Comparison of ENCODE assay signal across 8 mouse cellular contexts in genomic region chr5:140830314-140831063, GRCm38 (mm10). TPM values are rescaled to one million over a fixed set of nuclear protein-coding genes. Genes with fewer than 3 reads are reported as not detected.
DNase-seq lines count a peak whose midpoint lies in the region; ATAC-seq and TF ChIP-seq lines count a peak whose summit lies in the region.

Gene Gna12 (minus strand): TSS chr5:140830431.

- no peak for TF ChIP-seq EP300 in CH12.LX (IDR thresholded peaks at IDR 0.05; ENCODE audit: low read length)

- TF ChIP-seq CTCF in CH12.LX (conservative IDR thresholded peaks at IDR 0.05 in 1 of 2, IDR thresholded peaks at IDR 0.05 in 1 of 2; ENCODE audit: low read depth in 2 of 2, low read length in 2 of 2): no peak

- no peak for TF ChIP-seq POLR2A in CH12.LX (IDR thresholded peaks at IDR 0.05; ENCODE audit: low read depth, low read length)

- peak within 1 kb of the TSS; percentile 53 to 70 (median 65) for H3K4me3 ChIP-seq in CH12.LX (replicated peaks in 1 of 3; ENCODE audit: low read depth in 2 of 3, low read length in 2 of 3, poor library complexity in 1 of 3)
- peak within 1 kb of the TSS; percentile 76 for H3K4me3 ChIP-seq in forebrain, embryonic 11.5 days (ENCODE audit: low read depth, low read length)
- H3K4me3 ChIP-seq in heart, embryonic 16.5 days (ENCODE audit: low read length): peak within 1 kb of the TSS; percentile 89
- peak within 1 kb of the TSS; percentile 84 for H3K4me3 ChIP-seq in liver, embryonic 15.5 days (replicated peaks)
- H3K4me3 ChIP-seq in neural tube, embryonic 12.5 days: peak within 1 kb of the TSS; percentile 75

- no peak for TF ChIP-seq RAD21 in CH12.LX (IDR thresholded peaks at IDR 0.05; ENCODE audit: low read depth, low read length)

- dilution Hi-C loops in CH12.LX (cut with MboI; ENCODE audit: extremely low pct_ligation_motif_present, extremely low pct_unique_long_range_greater_than_20kb, low sequenced_read_pairs): no loop called here

- H3K27me3 ChIP-seq in CH12.LX (replicated peaks): peaks cover 1% of the 10 kb centered on the region
- no peaks in the 10 kb centered on the region for H3K27me3 ChIP-seq in forebrain, embryonic 11.5 days (ENCODE audit: control insufficient read depth, insufficient read depth, low read length)
- no peaks in the 10 kb centered on the region for H3K27me3 ChIP-seq in heart, embryonic 16.5 days (ENCODE audit: control insufficient read depth, insufficient read depth, low read length)
- H3K27me3 ChIP-seq in liver, embryonic 15.5 days: no peaks in the 10 kb centered on the region
- H3K27me3 ChIP-seq in neural tube, embryonic 12.5 days (replicated peaks): no peaks in the 10 kb centered on the region

- peak within 1 kb of the TSS; percentile 74 for H3K4me2 ChIP-seq in CH12.LX (ENCODE audit: insufficient read depth, low read depth, poor library complexity, severe bottlenecking)
- peak within 1 kb of the TSS; percentile 76 for H3K4me2 ChIP-seq in forebrain, embryonic 11.5 days (ENCODE audit: low read depth, low read length, severe bottlenecking)
- peak within 1 kb of the TSS; percentile 70 for H3K4me2 ChIP-seq in heart, embryonic 16.5 days (ENCODE audit: low read depth, low read length)
- peak within 1 kb of the TSS; percentile 99 for H3K4me2 ChIP-seq in liver, embryonic 15.5 days
- peak within 1 kb of the TSS; percentile 94 for H3K4me2 ChIP-seq in neural tube, embryonic 12.5 days (replicated peaks)

- peak; percentile 100 for DNase-seq in CH12.LX (ENCODE audit: extremely low read depth)
- DNase-seq in c-Kit-positive CD71-positive TER-119-negative erythroid progenitor cells, embryonic 14.5 days (ENCODE audit: low read depth): peak; percentile 100
- DNase-seq in forebrain, embryonic 11.5 days (ENCODE audit: low spot score): peak; percentile 98
- DNase-seq in kidney, postnatal 36 days: peak; percentile 97 to 99
- peak; percentile 100 for DNase-seq in telencephalon, adult 2 months (ENCODE audit: low read depth, low spot score)

- H3K79me2 ChIP-seq in CH12.LX (replicated peaks; ENCODE audit: control insufficient read depth, extremely low read depth, insufficient read depth, poor library complexity, severe bottlenecking): no peaks in the 10 kb centered on the region; the same call in 1 of the 2 replicates

- H3K9me3 ChIP-seq in CH12.LX (replicated peaks; ENCODE audit: low read length): no peaks in the 10 kb centered on the region
- no peaks in the 10 kb centered on the region for H3K9me3 ChIP-seq in forebrain, embryonic 11.5 days (ENCODE audit: control insufficient read depth, low read length)
- H3K9me3 ChIP-seq in heart, embryonic 16.5 days (replicated peaks; ENCODE audit: control insufficient read depth, low read length): no peaks in the 10 kb centered on the region
- H3K9me3 ChIP-seq in liver, embryonic 15.5 days (replicated peaks): no peaks in the 10 kb centered on the region
- no peaks in the 10 kb centered on the region for H3K9me3 ChIP-seq in neural tube, embryonic 12.5 days

- ATAC-seq in forebrain, embryonic 11.5 days (replicated peaks; ENCODE audit: low FRiP score): peak; percentile 98
- peak; percentile 97 for ATAC-seq in heart, embryonic 16.5 days (replicated peaks; ENCODE audit: extremely low read depth, insufficient read depth, low FRiP score)
- peak; percentile 96 for ATAC-seq in liver, embryonic 15.5 days (ENCODE audit: insufficient read depth)
- peak; percentile 98 for ATAC-seq in neural tube, embryonic 12.5 days (ENCODE audit: low FRiP score, low read depth)

- H3K9ac ChIP-seq in CH12.LX (ENCODE audit: insufficient read depth, low read depth): peak within 1 kb of the TSS; percentile 18
- peak within 1 kb of the TSS; percentile 80 for H3K9ac ChIP-seq in forebrain, embryonic 11.5 days (ENCODE audit: low read length)
- H3K9ac ChIP-seq in heart, embryonic 16.5 days (ENCODE audit: low read length): peak within 1 kb of the TSS; percentile 90
- peak within 1 kb of the TSS; percentile 78 for H3K9ac ChIP-seq in liver, embryonic 15.5 days
- H3K9ac ChIP-seq in neural tube, embryonic 12.5 days: peak within 1 kb of the TSS; percentile 79

- in situ Hi-C loops in CH12.LX (cut with MboI; ENCODE audit: low pct_ligation_motif_present, low pct_unique_long_range_greater_than_20kb, low sequenced_read_pairs): loop anchor here (25.0 kb wide), 1 partner anchor 1482 kb away; no protein-coding TSS in a partner anchor

- H3K4me1 ChIP-seq in CH12.LX (ENCODE audit: control insufficient read depth in 1 of 2, insufficient read depth in 2 of 2): peaks cover 10 to 27% of the 10 kb centered on the region in 2 experiments
- H3K4me1 ChIP-seq in forebrain, embryonic 11.5 days (replicated peaks; ENCODE audit: control insufficient read depth, insufficient read depth, low read length): peaks cover 12% of the 10 kb centered on the region; the same call in 1 of the 2 replicates
- peaks cover 38% of the 10 kb centered on the region for H3K4me1 ChIP-seq in heart, embryonic 16.5 days (ENCODE audit: control insufficient read depth, insufficient read depth, low read length)
- peaks cover 44% of the 10 kb centered on the region for H3K4me1 ChIP-seq in liver, embryonic 15.5 days (replicated peaks)
- H3K4me1 ChIP-seq in neural tube, embryonic 12.5 days: peaks cover 31% of the 10 kb centered on the region

- peaks cover 0 to 5% of the 10 kb centered on the region in 2 experiments for H3K36me3 ChIP-seq in CH12.LX (replicated peaks in 1 of 2; ENCODE audit: control insufficient read depth in 1 of 2, insufficient read depth in 1 of 2, low read length in 1 of 2)
- no peaks in the 10 kb centered on the region for H3K36me3 ChIP-seq in forebrain, embryonic 11.5 days (ENCODE audit: control insufficient read depth, insufficient read depth, low read length)
- peaks cover under 1% of the 10 kb centered on the region; the same call in 1 of the 2 replicates for H3K36me3 ChIP-seq in heart, embryonic 16.5 days (ENCODE audit: control insufficient read depth, insufficient read depth)
- no peaks in the 10 kb centered on the region for H3K36me3 ChIP-seq in liver, embryonic 15.5 days (replicated peaks)
- no peaks in the 10 kb centered on the region for H3K36me3 ChIP-seq in neural tube, embryonic 12.5 days

- H3K27ac ChIP-seq in CH12.LX (ENCODE audit: insufficient read depth, low read depth): no peak within 1 kb of the TSS
- no peak within 1 kb of the TSS for H3K27ac ChIP-seq in forebrain, embryonic 11.5 days (ENCODE audit: low read depth, low read length)
- H3K27ac ChIP-seq in heart, embryonic 16.5 days (ENCODE audit: low read length): peak within 1 kb of the TSS; percentile 79
- peak within 1 kb of the TSS; percentile 81 for H3K27ac ChIP-seq in liver, embryonic 15.5 days (replicated peaks)
- peak within 1 kb of the TSS; percentile 51 for H3K27ac ChIP-seq in neural tube, embryonic 12.5 days

- 1% methylated on average over 44 of the region's 49 CpGs for WGBS in forebrain, embryonic 11.5 days
- under 1% methylated on average over 49 of the region's 49 CpGs for WGBS in heart, embryonic 16.5 days
- WGBS in liver, embryonic 15.5 days (ENCODE audit: insufficient replicate concordance): under 1% methylated on average over 49 of the region's 49 CpGs
- WGBS in neural tube, embryonic 12.5 days: under 1% methylated on average over 49 of the region's 49 CpGs

TF ChIP-seq in CH12.LX, 34 proteins besides CTCF, POLR2A, EP300 and RAD21:
- TF ChIP-seq MXI1 (IDR thresholded peaks at IDR 0.05; ENCODE audit: low read depth, low read length): no peak
- TF ChIP-seq E2F4 (IDR thresholded peaks at IDR 0.05; ENCODE audit: insufficient replicate concordance, low read depth, low read length): 0 out of 2 replicates have a peak, but pooled peaks have one; percentile 38
- TF ChIP-seq JUN (IDR thresholded peaks at IDR 0.05; ENCODE audit: insufficient read depth, low read depth, low read length): no peak
- peak; percentile 77 for TF ChIP-seq CHD2 (IDR thresholded peaks at IDR 0.05; ENCODE audit: low read length)
- 0 out of 2 replicates have a peak, but pooled peaks have one; percentile 37 for TF ChIP-seq TBP (conservative IDR thresholded peaks at IDR 0.05; ENCODE audit: low read depth, low read length)
- no peak for TF ChIP-seq MYC (IDR thresholded peaks at IDR 0.05; ENCODE audit: low read depth, low read length)
- TF ChIP-seq TCF12 (IDR thresholded peaks at IDR 0.05; ENCODE audit: low read depth, low read length): 0 out of 2 replicates have a peak, but pooled peaks have one; percentile 9
- no peak for TF ChIP-seq MEF2A (IDR thresholded peaks at IDR 0.05; ENCODE audit: borderline replicate concordance, low read depth, low read length)
- peak; percentile 3; the same call in 1 of the 2 replicates for TF ChIP-seq NRF1 (IDR thresholded peaks at IDR 0.05; ENCODE audit: low read depth, low read length)

RNA-seq across cellular contexts. Expression of gene Gna12, which starts in this region (rescaled TPM):
- total RNA-seq in CH12.LX (2012; rRNA removed) (13.8 and 15.8 TPM in 2 replicates), CH12.LX (2014; rRNA removed) (9.9 and 11.5 TPM in 2 replicates)
- polyA plus RNA-seq in CH12.LX (2012; ENCODE audit: insufficient read length, low read depth): 12.9 and 15.4 TPM in 2 replicates
- 49.7 and 58.9 TPM in 2 replicates for polyA plus RNA-seq in forebrain, embryonic 11.5 days (2014; fragmentation: Nextera tagmentation; extraction: Ambion mirVana)
- 7.1 and 11.0 TPM in 2 replicates for polyA plus RNA-seq in heart, embryonic 16.5 days (2015; fragmentation: Nextera tagmentation; extraction: Ambion mirVana)
- polyA plus RNA-seq in liver, embryonic 15.5 days (2015; fragmentation: Nextera tagmentation; extraction: Ambion mirVana): 14.1 and 18.9 TPM in 2 replicates
- polyA plus RNA-seq in neural tube, embryonic 12.5 days (2016; fragmentation: Nextera tagmentation; extraction: Ambion mirVana): 77.6 and 85.3 TPM in 2 replicates

Comparison
In these comparisons a context has a peak if more than half of its experiments do, and no peak if none do; other contexts are left out.
1. H3K27ac ChIP-seq: peak in heart, embryonic 16.5 days (single experiment), liver, embryonic 15.5 days (single experiment) and neural tube, embryonic 12.5 days (single experiment); none in CH12.LX (single experiment) and forebrain, embryonic 11.5 days (single experiment).
2. H3K9ac ChIP-seq: peak in every context shown above with its lines; median percentile 90 in heart, embryonic 16.5 days; 80 in forebrain, embryonic 11.5 days; 79 in neural tube, embryonic 12.5 days; 78 in liver, embryonic 15.5 days; 18 in CH12.LX.
3. Peak in every context shown above with its lines, with median percentiles within 50 percentile points of each other: DNase-seq, H3K4me2 ChIP-seq, H3K4me3 ChIP-seq and ATAC-seq.